Mouse (Mus musculus) small intestine, adult 2 months (tissue): ENCODE data around the gene Sorbs2.

ENCODE experiments used
- CTCF ChIP-seq: fragments of 200-500 bp; IDR thresholded peaks from 2 replicates; pipeline ENCODE4 v1.5.1; 2012; ENCODE audit warnings: low read depth, mild to moderate bottlenecking, control low read depth, inconsistent platforms, low read length, moderate library complexity, mixed read lengths; ENCODE audit not compliant: insufficient replicate concordance, insufficient read length; ENCODE audit errors: extremely low read depth
- POLR2A ChIP-seq: fragments of 200-500 bp; IDR thresholded peaks from 2 replicates; pipeline ENCODE4 v1.6.1; 2012; ENCODE audit warnings: low read depth, mild to moderate bottlenecking, control low read depth, inconsistent platforms, low read length, moderate library complexity

DNA sequence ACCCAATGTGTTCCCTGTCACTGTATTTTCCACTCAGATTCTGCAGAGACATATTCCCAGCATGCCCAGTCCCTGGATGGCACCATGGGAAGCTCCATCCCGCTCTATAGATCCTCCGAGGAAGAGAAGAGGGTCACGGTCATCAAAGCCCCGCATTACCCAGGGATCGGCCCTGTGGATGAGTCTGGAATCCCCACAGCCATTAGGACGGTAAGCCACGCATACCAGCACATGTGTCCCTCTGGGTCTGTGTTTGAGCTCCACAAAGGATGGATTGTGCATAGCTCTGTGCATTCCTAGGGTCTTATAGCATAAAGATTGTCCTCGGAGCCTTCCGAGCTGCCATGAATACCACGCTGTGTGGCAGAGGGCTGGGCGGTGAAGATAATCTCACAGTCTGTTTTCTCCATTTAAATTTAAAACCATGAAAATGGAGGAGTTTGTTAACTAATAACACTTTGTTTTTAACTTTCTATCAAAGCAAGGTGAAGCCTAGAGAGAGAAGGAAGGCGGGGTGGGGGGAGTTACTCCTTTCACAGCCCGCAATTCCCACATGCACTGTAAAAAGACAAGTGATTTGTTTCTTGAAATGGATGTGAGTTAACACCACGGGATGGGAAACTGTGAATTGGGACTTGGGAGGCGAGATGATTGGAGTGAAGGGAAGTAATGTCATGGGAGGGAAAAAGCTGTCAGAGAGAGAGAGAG lies 255.5 kb downstream of the Sorbs2 start:
- no peak for TF ChIP-seq CTCF
- TF ChIP-seq POLR2A: no peak
